Mouse (Mus musculus): Measurements from ENCODE around the gene Gm7954.

The Gm7954 gene

GRCm38 (mm10) chr14:41453418-41453817, at the start of gene Gm7954:
Gene Gm7954, minus strand, starts transcription at chr14:41453518.
- no CpG with 5 or more reads among the region's 2 CpGs for WGBS

GRCm38 (mm10) chr14:41489385-41489784, 36.1 kb upstream of the Gm7954 start, which contains the start of gene Gm3486:
Gene Gm3486, minus strand, starts transcription at chr14:41489485.

GRCm38 (mm10) chr14:41425393-41426075, 27.8 kb downstream of the Gm7954 start:
- whole genome bisulfite sequencing, result 9% methylated on average over 13 of the region's 16 CpGs

GRCm38 (mm10) chr14:41424694-41425093, 28.6 kb downstream of the Gm7954 start:
- 11% methylated on average over 14 of the region's 14 CpGs for WGBS

GRCm38 (mm10) chr14:41408181-41408580, 45.1 kb downstream of the Gm7954 start, which contains the start of gene Gm6482:
Gene Gm6482, minus strand, starts transcription at chr14:41408281.
- WGBS, result 67% methylated on average over 1 of the region's 2 CpGs

Measured in cerebral cortex, adult 2 months (tissue).